Mouse (Mus musculus) embryonic facial prominence, embryonic 13.5 days (tissue): ENCODE measurements around the gene Ncapd2. TPM values are rescaled to one million over a fixed set of nuclear protein-coding genes. Genes with fewer than 3 reads are reported as not detected.

Source experiments
- ATAC-seq: fragments of 200-750 bp; cut with Nextera tagmentation; 2 replicates; pipeline ENCODE4 v1.8.0; 2017; ENCODE audit warnings: low read depth; ENCODE audit not compliant: insufficient number of reproducible peaks, insufficient read depth, low FRiP score, low TSS enrichment
- H3K27ac ChIP-seq: fragments of 300-500 bp; sonication (generic); 2 replicates; pipeline ENCODE4 v1.5.1; 2015; ENCODE audit warnings: moderate library complexity, mild to moderate bottlenecking, inconsistent platforms
- H3K27me3 ChIP-seq: fragments of 300-500 bp; sonication (generic); 2 replicates; pipeline ENCODE4 v1.6.1; 2015; ENCODE audit warnings: mild to moderate bottlenecking, inconsistent platforms
- H3K36me3 ChIP-seq: fragments of 300-500 bp; sonication (generic); 2 replicates; pipeline ENCODE4 v1.6.1; 2015; ENCODE audit warnings: mild to moderate bottlenecking, inconsistent platforms
- H3K4me1 ChIP-seq: fragments of 300-500 bp; sonication (generic); 2 replicates; pipeline ENCODE4 v1.6.1; 2015; ENCODE audit warnings: inconsistent platforms
- H3K4me2 ChIP-seq: fragments of 300-500 bp; sonication (generic); 2 replicates; pipeline ENCODE4 v1.6.1; 2015; ENCODE audit warnings: moderate library complexity, mild to moderate bottlenecking, inconsistent platforms
- H3K4me3 ChIP-seq: fragments of 300-500 bp; sonication (generic); 2 replicates; pipeline ENCODE4 v1.5.1; 2015; ENCODE audit warnings: mild to moderate bottlenecking, inconsistent platforms
- H3K9ac ChIP-seq: fragments of 300-500 bp; sonication (generic); 2 replicates; pipeline ENCODE4 v1.6.1; 2015; ENCODE audit warnings: mild to moderate bottlenecking, inconsistent platforms
- H3K9me3 ChIP-seq: fragments of 300-500 bp; sonication (generic); 2 replicates; pipeline ENCODE4 v1.6.1; 2016; ENCODE audit warnings: inconsistent platforms
- WGBS: fragments of 180-500 bp; shearing (Covaris S2); methylation state at CpG from one replicate; pipeline ENCODE4 v1.1.7; 2015; ENCODE audit warnings: mixed read lengths; 5-methylcytosine and 5-hydroxymethylcytosine counted together
- polyA plus RNA-seq: library from polyadenylated mRNA; unstranded; fragments of >200 nt; fragmentation: Nextera tagmentation; extraction: Ambion mirVana; gene quantifications from 2 replicates; pipeline ENCODE4 v1.2.1, GENCODE M21; 2015

The Ncapd2 gene
- polyA plus RNA-seq, 1 experiment from 2014 or later: 150 TPM

- H3K4me1 ChIP-seq: peaks cover 19% of the 10 kb centered on the region
- peak within 1 kb of the TSS; percentile 77 for H3K27ac ChIP-seq
- no peaks in the 10 kb centered on the region for H3K9me3 ChIP-seq
- H3K27me3 ChIP-seq: no peaks in the 10 kb centered on the region
- 8% methylated on average over 16 of the region's 16 CpGs for WGBS
- no peaks in the 10 kb centered on the region for H3K36me3 ChIP-seq
- H3K4me3 ChIP-seq: peak within 1 kb of the TSS; percentile 52
- no peak; the same call in 1 of the 2 replicates for ATAC-seq
- H3K4me2 ChIP-seq: peak within 1 kb of the TSS; percentile 92
- peak within 1 kb of the TSS; percentile 76 for H3K9ac ChIP-seq
Measured at GRCm38 (mm10) chr6:125231117-125232044, 39.9 kb upstream of the Ncapd2 start, which contains the start of gene Tapbpl. Gene Tapbpl (minus strand): TSS chr6:125231860.

GRCm38 (mm10) chr6:125230571-125230970, 39.1 kb upstream of the Ncapd2 start:
- 0 out of 2 replicates have a peak overlapping the region, but pooled peaks have one; percentile 52 for H3K4me3 ChIP-seq
- no peaks in the 10 kb centered on the region for H3K36me3 ChIP-seq
- WGBS: 63% methylated on average over 9 of the region's 9 CpGs
- ATAC-seq: no peak
- no peaks in the 10 kb centered on the region for H3K9me3 ChIP-seq
- H3K27me3 ChIP-seq: no peaks in the 10 kb centered on the region
- no peak overlapping the region for H3K27ac ChIP-seq
- H3K4me1 ChIP-seq: peaks cover 18% of the 10 kb centered on the region
- H3K9ac ChIP-seq: no peak overlapping the region
- H3K4me2 ChIP-seq: peak overlapping the region; percentile 92

GRCm38 (mm10) chr6:125225518-125226115, 34.1 kb upstream of the Ncapd2 start:
- peaks cover 5% of the 10 kb centered on the region; the same call in 1 of the 2 replicates for H3K4me1 ChIP-seq
- no peaks in the 10 kb centered on the region for H3K27me3 ChIP-seq
- no peaks in the 10 kb centered on the region for H3K9me3 ChIP-seq
- no peak overlapping the region for H3K4me2 ChIP-seq
- H3K9ac ChIP-seq: no peak overlapping the region
- H3K4me3 ChIP-seq: no peak overlapping the region
- 83% methylated on average over 5 of the region's 5 CpGs for WGBS
- H3K36me3 ChIP-seq: 0 out of 2 replicates have a peak, but pooled peaks cover 7% of the 10 kb centered on the region
- no peak for ATAC-seq
- no peak overlapping the region for H3K27ac ChIP-seq

- Histone ChIP-seq H3K27me3 (0 out of 2 replicates have a peak, but pooled peaks cover 3% of the 10 kb centered on the region), H3K9me3 (no peaks in the 10 kb centered on the region), H3K36me3 (0 out of 2 replicates have a peak, but pooled peaks cover 7% of the 10 kb centered on the region), H3K27ac (no peak overlapping the region), H3K9ac (no peak overlapping the region), H3K4me3 (no peak overlapping the region), H3K4me1 (peaks cover 3% of the 10 kb centered on the region; the same call in 1 of the 2 replicates), H3K4me2 (no peak overlapping the region)
- no peak for ATAC-seq
- 72% methylated on average over 3 of the region's 3 CpGs for WGBS
Measured at GRCm38 (mm10) chr6:125222577-125222976, 31.1 kb upstream of the Ncapd2 start.

GRCm38 (mm10) chr6:125222146-125222545, 30.6 kb upstream of the Ncapd2 start:
- peaks cover 3% of the 10 kb centered on the region; the same call in 1 of the 2 replicates for H3K4me1 ChIP-seq
- H3K4me2 ChIP-seq: no peak overlapping the region
- no peak overlapping the region for H3K4me3 ChIP-seq
- no peak overlapping the region for H3K27ac ChIP-seq
- no peak for ATAC-seq
- 0 out of 2 replicates have a peak, but pooled peaks cover 4% of the 10 kb centered on the region for H3K27me3 ChIP-seq
- WGBS: 63% methylated on average over 2 of the region's 2 CpGs
- 0 out of 2 replicates have a peak, but pooled peaks cover 7% of the 10 kb centered on the region for H3K36me3 ChIP-seq
- no peaks in the 10 kb centered on the region for H3K9me3 ChIP-seq
- no peak overlapping the region for H3K9ac ChIP-seq

- no peak overlapping the region for H3K4me2 ChIP-seq
- ATAC-seq: no peak
- H3K9me3 ChIP-seq: no peaks in the 10 kb centered on the region
- H3K27ac ChIP-seq: no peak overlapping the region
- H3K4me1 ChIP-seq: peaks cover 7% of the 10 kb centered on the region; the same call in 1 of the 2 replicates
- 0 out of 2 replicates have a peak, but pooled peaks cover 7% of the 10 kb centered on the region for H3K36me3 ChIP-seq
- H3K4me3 ChIP-seq: no peak overlapping the region
- peaks cover 13% of the 10 kb centered on the region for H3K27me3 ChIP-seq
- H3K9ac ChIP-seq: 0 out of 2 replicates have a peak overlapping the region, but pooled peaks have one; percentile 21
- 87% methylated on average over 20 of the region's 20 CpGs for WGBS
Measured at GRCm38 (mm10) chr6:125221115-125221745, 29.7 kb upstream of the Ncapd2 start.

- no peaks in the 10 kb centered on the region for H3K9me3 ChIP-seq
- no peak overlapping the region for H3K27ac ChIP-seq
- no peak overlapping the region for H3K9ac ChIP-seq
- H3K27me3 ChIP-seq: peaks cover 18% of the 10 kb centered on the region
- peaks cover 12% of the 10 kb centered on the region for H3K4me1 ChIP-seq
- no peak overlapping the region for H3K4me3 ChIP-seq
- H3K36me3 ChIP-seq: no peaks in the 10 kb centered on the region
- no peak overlapping the region for H3K4me2 ChIP-seq
- WGBS: 76% methylated on average over 4 of the region's 4 CpGs
- ATAC-seq: no peak
Measured at GRCm38 (mm10) chr6:125218963-125219362, 27.5 kb upstream of the Ncapd2 start.

GRCm38 (mm10) chr6:125217899-125218298, 26.4 kb upstream of the Ncapd2 start:
- Histone ChIP-seq H3K9me3 (no peaks in the 10 kb centered on the region), H3K36me3 (no peaks in the 10 kb centered on the region), H3K9ac (no peak overlapping the region), H3K4me2 (no peak overlapping the region), H3K27me3 (peaks cover 29% of the 10 kb centered on the region), H3K27ac (no peak overlapping the region), H3K4me3 (no peak overlapping the region), H3K4me1 (peaks cover 12% of the 10 kb centered on the region)
- WGBS: 89% methylated on average over 11 of the region's 11 CpGs
- ATAC-seq: no peak

- H3K4me1 ChIP-seq: peaks cover 9% of the 10 kb centered on the region
- ATAC-seq: no peak
- 81% methylated on average over 2 of the region's 2 CpGs for WGBS
- peaks cover 29% of the 10 kb centered on the region for H3K27me3 ChIP-seq
- no peak overlapping the region for H3K4me3 ChIP-seq
- H3K36me3 ChIP-seq: no peaks in the 10 kb centered on the region
- H3K27ac ChIP-seq: no peak overlapping the region
- no peak overlapping the region for H3K4me2 ChIP-seq
- no peak overlapping the region for H3K9ac ChIP-seq
- no peaks in the 10 kb centered on the region for H3K9me3 ChIP-seq
Measured at GRCm38 (mm10) chr6:125216898-125217297, 25.4 kb upstream of the Ncapd2 start.

- Histone ChIP-seq H3K9ac (peak within 1 kb of the TSS; percentile 80), H3K9me3 (no peaks in the 10 kb centered on the region), H3K4me3 (peak within 1 kb of the TSS; percentile 65), H3K36me3 (no peaks in the 10 kb centered on the region), H3K4me1 (peaks cover 9% of the 10 kb centered on the region), H3K27me3 (peaks cover 33% of the 10 kb centered on the region), H3K27ac (peak within 1 kb of the TSS; percentile 55; the same call in 1 of the 2 replicates), H3K4me2 (peak within 1 kb of the TSS; percentile 95)
- under 1% methylated on average over 48 of the region's 48 CpGs for WGBS
- peak; percentile 91 for ATAC-seq
Measured at GRCm38 (mm10) chr6:125215148-125215954, 23.9 kb upstream of the Ncapd2 start, which contains the start of gene Vamp1. Gene Vamp1 (plus strand): TSS chr6:125215551.
